Mouse (Mus musculus): ENCODE measurements around the gene Crb1.
"Not testable (repeated sequence)": the region's sequence is repeated elsewhere in the genome, so short reads cannot be mapped to it uniquely, and the experiment has no call there.

The Crb1 gene

DNA sequence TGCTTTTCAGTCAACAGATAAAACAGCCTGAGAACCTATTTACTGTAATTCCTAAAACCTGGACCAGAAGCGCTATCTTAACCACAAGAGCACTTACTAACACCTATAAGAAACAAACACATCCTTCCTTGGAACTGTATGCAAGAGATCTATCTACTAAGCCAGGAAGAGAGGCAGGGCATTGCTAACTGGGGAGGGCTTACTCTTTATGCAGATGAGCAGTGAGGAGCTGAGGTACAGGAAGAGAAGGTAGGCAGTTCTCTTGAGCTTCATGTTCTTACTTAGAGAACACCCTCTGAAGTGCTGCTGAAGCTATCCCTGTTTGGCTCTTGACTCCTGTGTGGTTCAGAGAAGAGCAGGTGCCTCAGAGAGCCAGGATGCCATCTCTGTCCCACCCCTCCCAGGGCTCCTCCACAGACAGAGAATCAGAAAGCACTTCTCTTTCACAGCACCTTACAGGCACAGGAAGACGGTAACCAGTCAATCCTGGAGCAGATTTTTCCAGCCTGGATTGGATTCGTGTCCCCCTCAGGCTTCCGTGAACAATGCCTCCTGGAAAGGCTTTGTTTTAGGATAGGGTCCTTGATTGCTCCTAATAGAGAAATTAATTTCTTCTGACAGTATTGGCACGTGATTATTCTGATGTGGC, at the start of gene Crb1:
TSS of gene Crb1 (minus strand) at position 463 of the 649 bp plus-strand sequence.
- DNase-seq (ENCODE audit: low spot score in 2 of 2), result no peak

DNA sequence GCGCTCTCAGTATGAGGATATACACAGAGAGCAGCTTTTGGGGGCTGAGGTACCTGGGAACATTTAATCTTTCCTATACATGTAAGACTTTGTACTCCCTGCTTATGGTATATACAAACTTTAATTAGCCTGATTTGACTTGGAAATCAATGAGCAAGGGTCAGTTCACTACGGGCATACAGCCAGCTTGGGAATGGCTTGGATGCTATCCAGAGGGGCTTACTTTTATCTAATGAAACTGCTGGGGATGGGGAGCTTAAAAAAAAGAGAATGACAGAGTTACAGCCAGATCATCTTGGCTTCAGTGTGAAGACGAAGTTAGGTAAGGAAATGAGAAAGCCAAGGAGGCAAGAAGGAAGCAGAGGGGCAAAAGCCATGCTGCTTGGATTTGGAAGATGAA, 48.1 kb upstream of the Crb1 start:
- no peak for DNase-seq (ENCODE audit: low spot score in 2 of 2)

DNA sequence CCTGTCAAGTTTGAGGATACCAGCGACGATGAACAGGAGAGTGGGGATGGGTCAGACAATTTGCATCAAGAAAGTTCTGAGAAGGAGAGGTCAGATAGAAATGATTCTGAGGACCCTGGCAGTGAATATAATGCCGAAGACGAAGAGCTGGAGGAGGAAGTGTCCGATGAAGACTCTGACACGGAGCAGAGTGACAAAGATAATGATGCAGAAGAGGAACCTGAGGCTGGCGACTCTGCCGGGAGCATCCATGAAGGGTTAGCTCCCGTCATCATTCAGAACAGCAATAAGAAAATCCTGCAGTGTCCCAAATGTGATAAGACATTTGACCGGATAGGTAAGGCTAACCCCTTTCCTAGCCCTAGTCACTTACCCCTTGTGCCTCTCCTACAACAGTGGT, 47.0 kb upstream of the Crb1 start:
- no peak for DNase-seq (ENCODE audit: low spot score in 2 of 2)

DNA sequence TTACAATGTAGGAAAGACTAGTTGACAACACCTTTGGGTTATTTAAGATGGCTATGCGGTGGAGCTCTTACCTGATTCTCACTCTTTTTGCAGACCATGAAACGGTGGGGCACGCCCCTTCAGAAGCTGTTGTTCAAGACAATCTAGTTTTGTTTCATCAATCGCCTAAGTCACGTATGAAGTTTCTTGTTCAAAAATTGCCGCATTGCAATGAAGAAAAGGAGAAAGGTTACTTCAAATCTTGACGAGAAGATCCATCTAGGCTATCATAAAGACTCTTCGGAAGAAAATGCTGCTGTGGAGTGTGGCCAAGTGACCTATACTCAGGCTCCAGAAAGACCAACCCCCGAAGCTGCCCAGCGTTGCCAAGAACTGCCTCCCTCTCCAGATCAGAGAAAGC, 46.0 kb upstream of the Crb1 start:
- DNase-seq (ENCODE audit: low spot score in 2 of 2), result peak in 1 of 2 experiments; percentile 37

DNA sequence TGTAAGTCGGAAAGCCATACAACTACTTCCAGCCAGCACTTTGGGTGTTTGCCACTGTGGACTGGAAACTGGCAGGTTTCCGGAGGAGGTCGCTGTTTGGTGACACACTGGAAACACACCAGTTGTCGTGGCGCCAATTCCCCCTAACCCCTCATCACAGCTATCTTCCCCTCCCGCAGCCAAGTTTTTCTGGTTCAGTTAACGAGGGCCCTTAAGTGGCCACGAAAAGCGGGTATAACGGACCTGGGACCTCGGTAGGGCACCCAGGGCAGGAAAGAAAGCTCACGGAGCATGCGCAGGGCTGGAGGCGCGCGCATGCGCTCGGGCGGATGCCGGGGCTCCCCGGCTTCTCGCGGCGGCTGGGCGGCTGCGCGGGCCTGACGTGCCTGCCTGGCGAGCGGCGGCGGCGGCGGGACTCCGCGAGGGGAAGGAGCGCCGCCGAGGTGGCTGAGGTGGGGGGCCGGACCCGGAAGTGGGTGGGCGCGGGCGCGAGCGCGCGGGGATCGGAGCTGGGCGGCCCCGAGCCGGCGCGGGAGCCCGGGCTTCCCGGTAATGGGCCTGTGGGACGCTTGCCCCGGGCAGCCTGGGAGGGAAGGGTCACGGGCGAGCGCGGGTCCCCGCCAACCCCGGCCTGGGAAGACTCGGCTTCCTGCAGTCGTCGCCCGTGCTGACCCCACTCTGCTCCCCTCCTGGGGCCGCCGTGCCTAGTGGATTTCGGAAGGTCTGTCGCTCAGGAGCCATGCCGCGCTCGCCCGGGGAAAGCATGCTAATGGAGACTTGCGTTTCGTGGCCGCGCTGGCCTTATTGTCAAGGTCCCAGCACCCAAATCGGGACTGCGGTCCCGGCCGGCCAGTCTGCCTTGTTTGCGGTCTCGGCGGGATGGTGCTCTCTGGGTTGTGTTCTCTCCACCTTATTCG, 45.2 kb upstream of the Crb1 start, which contains the start of gene Zbtb41:
TSS of gene Zbtb41 (plus strand) at position 414 of the 917 bp plus-strand sequence.
- DNase-seq (ENCODE audit: low spot score in 2 of 2), result peak; percentile 89

DNA sequence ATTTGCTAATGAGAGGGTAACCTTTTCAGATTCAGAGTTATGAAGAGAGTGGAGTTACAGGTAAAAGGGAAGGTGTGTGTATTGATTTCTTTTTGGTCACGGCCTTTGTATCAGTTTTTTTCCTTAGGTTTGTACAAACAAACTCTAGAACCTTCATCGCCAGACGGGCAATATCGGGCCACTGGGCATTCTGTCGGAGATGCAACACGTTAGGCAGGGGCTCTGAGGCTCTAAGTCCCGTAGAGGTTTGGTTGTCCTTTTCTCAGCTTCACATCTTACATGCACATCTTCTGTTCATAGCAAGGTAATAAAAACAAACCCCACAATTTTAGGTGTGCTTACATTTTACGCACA, 44.6 kb upstream of the Crb1 start:
- no peak for DNase-seq (ENCODE audit: low spot score in 2 of 2)

DNA sequence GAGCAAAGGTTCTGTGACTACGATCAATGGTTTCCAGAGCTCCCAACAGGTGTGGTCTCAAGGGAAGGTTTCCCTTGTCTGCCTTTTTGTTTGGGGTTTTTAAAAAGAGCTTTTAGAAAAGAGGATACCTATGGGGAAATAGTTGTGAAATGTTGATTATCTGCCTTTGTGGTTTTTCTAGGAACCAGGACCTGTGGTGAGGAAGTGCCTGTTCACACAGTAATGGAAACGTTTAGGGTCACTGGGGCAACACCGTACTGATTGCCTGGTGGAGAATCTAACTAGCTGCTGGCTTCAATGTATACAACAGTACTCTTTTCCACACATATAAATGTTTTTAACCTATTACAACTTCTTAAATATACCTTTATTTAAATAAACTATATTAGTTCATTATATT, 36.6 kb upstream of the Crb1 start:
- no peak for DNase-seq (ENCODE audit: low spot score in 2 of 2)

DNA sequence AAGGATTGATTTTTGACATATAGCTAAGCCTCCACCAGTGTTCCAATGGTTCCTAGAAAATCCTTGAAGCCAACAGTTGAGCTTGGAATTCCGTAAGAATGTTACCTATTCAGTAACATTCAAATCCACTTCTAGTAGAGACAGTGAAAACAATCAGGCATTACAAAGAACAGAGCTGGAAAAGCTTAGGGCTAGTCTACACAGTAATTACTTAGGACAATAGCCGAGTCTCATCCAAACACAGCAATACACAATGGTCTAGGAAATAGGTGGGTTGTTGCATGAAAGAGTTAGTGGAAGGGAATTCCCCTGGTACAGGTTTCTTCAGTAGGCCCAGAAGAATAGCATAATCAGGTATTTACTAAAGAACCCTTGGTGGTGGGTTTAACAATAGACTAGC, 35.5 kb upstream of the Crb1 start:
- not testable (repeated sequence) for DNase-seq (ENCODE audit: low spot score in 2 of 2)

DNA sequence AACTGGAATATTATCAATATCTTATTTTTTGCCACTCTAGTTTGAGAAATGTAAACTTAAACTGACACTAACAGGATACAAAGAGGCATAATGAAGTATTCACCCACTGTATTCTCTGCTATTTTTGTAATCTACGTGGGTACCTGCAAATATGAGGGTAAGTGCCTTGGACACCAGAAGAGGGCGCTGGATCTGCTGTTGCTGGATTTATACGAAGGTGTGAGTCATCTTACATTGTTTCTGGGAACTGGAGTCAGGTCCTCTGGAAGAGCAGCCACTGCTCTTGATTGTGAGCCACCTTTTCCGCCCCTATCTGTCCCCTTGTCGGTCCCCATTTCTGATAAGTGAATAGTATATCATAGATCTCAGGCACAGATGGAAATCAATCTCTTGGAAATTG, 30.8 kb upstream of the Crb1 start:
- DNase-seq (ENCODE audit: low spot score in 2 of 2), result no peak

DNA sequence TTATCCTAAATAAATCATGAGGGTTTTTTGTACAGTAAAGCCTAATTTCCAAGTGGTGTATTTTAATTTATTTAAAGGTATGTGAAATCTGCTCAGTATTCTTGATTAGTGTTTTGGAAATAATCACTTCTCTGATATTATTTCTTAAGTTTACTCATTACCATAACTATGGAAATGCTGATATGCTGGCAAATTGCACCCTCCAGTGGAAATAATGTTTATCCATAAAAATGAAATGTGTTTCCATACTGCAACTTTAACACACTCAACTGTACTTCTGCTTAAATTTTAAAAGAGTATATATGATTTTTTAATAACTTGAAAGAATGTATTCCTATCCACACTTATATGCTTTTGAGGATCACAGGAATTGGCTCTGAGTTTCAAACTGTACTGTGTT, 28.9 kb upstream of the Crb1 start:
- no peak for DNase-seq (ENCODE audit: low spot score in 2 of 2)

DNA sequence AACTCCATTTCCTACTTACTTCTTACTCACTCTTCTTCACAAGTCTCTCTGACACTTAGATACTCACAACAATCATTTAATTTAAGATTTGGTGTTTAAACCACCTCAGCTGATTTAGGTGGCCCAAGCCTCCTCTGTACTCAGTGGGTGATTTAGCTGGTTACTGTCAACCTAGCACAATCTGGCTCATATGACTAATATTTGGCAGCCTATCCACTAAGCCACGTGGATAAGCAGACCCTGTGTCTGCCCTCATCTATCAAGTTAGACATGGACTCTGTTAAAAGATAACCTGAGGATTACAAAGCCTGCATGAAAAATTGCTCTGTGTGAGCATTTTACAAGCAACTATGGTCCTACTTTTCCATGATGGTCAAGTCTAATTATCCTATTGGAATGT, 19.7 kb upstream of the Crb1 start:
- DNase-seq (ENCODE audit: low spot score in 2 of 2), result no peak

DNA sequence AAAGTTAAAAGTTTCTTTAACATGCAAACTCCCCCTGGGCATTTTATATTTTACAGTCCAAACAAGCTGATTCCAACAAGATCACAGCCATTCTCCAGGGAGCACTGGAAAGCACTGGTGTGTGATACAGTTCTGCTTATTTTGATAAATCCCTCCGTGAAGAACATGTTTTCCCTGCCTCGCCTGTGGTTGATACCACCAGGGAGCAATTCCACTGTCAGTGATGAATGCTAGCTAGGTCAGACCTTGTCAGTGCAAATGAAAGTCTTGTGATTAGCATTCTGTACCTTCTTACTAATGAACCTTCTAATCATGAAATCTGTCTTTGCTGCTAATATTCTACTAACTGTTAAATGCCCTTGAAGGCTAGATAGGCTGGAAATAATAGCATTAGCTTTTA, 14.8 kb upstream of the Crb1 start:
- DNase-seq (ENCODE audit: low spot score in 2 of 2), result no peak

DNA sequence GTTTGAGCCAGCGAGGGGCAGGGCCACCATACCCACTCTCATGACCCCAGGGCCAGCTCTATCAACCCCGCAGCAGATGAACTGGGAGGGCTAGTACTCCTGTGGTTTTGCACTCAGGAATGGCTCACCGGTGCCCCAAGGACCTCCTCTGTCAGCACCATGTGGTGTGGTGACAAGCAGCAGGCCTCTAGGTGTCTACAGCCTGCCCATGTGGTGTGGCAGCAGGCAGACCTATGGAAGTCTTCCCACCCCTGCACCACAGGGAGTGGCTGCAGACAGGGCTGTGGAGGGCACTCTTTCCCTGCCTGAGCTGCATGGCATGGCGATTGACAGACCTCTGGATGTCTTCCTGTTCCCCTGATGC, 2.7 kb upstream of the Crb1 start:
- no peak for DNase-seq (ENCODE audit: low spot score in 2 of 2)

DNA sequence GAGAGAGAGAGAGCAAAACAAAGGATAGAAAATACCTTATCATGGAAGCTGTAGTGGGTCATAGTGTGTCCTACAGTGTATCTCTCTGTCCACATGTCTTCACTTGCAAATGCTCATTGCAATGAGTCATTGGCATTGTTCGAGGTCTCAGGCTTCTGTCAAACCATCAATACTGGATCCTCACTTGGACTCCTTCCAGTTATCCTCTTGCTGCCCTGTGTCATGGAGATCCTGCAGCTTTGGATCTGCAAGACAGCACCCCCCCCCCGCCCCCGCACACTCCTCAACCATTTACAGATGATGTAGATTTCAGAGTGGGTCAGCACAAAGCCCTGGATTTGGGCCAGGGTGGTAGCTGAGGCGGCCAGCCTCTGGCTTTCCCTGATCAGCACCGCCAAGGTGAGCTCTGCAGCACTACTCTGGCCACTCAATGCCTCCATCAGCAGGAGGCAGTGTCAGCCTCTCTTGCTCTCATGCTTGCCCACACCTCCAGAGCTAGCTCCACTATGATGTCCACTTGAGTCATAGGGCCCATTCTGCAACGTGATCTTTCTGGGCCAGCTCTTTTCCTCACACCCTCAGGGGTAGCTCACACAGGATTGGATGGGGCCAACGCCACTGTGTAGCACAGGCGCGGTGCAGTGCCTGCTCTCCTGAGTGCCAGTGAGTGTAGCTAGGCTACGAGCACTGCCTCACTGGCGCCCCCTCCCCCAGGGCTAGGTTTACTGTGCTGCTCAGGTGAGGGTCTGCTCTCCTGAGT, 2.1 kb upstream of the Crb1 start:
- DNase-seq (ENCODE audit: low spot score in 2 of 2), result no peak

DNA sequence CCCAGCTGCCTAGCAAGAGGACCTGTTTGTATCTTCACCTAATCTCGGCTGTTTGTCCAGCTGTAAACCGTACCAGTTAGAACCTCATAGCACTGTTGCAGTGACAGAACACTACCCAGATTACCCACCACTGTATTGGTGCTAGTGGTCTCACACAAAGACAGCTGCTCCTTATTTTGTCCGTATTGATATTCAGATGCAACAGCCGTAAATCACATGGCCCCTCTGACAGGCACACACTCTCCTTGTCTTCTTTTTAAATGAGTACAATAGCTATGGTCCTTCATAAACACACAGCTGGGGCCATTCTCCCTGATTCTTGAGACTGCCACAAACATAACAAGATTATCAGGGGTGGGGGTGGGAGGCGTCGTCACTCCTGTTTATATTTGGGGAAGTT, 1.0 kb downstream of the Crb1 start:
- no peak for DNase-seq (ENCODE audit: low spot score in 2 of 2)

DNA sequence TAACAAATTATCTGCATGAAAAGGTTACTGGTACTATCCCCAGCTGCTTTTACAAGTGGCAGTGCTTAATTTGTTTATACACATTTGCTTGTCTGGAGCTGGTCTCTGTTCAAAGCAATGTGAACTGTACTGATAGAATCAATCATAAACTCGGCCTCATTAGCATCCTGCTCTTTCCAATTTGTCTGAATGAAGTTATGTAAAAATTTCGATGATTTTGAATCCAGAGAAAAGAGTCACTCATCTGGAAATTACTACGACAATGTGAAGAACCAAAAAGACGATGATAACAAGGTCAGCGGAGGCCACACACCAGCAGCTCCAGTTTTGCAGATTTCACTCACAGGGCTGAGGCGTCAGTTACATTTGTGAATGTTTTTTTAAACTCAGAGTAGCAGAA, 5.6 kb downstream of the Crb1 start:
- DNase-seq (ENCODE audit: low spot score in 2 of 2), result no peak

DNA sequence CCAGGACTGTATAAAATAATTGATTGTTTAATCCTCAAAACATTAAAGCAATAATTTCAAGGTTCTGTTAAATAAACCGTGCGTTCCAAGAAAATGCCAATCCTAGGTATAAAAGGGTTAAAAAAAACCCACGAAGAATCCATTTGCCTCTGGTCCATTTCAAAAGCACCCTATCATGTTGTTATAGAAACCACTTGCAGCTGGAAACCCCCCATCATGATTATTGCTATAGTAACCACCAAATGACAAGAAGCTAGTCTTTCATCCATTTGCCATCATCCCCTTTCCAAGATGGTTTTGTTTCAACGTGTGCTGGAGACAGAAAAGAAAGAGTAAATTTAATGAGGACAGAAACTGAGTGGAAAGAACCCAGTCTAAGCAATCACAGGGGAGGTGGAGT, 28.3 kb downstream of the Crb1 start:
- DNase-seq (ENCODE audit: low spot score in 2 of 2), result no peak

DNA sequence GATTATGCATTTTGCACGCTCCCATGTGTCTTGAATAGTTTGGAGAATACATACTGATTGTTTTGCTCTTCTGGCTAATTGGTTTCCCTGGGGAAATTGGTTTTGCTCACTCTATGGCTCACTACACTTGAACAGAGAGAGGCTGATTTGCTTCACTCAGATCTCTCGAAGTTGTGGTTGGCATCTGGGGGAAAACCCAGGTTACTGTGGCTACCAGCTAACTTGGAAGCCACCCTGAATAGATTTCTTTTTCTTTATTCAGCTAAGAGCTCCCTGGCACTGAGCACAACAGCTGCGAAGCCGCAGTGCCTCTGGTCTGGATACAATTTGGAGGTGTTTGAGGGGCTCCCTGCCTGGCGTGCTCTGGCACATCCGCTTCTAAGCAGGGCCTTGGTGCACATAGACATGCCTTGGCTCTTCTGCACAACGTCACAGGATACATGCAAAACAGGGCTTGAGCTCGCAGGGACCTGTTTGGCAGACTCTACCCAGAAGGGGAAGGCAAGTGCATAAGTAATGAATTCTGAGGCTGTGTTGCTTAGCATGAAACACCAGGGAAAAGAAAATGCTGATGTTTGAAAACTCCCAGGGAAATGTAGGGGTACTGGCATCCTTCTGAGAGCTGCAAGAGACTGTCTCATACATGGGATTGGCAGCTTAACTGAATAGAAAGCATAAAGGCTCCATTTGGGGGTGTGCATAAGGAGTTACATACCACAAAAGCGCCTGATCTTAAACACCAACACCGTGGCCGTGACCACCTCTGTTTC, 30.1 kb downstream of the Crb1 start:
- peak in 1 of 2 experiments; percentile 26 for DNase-seq (ENCODE audit: low spot score in 2 of 2)

DNA sequence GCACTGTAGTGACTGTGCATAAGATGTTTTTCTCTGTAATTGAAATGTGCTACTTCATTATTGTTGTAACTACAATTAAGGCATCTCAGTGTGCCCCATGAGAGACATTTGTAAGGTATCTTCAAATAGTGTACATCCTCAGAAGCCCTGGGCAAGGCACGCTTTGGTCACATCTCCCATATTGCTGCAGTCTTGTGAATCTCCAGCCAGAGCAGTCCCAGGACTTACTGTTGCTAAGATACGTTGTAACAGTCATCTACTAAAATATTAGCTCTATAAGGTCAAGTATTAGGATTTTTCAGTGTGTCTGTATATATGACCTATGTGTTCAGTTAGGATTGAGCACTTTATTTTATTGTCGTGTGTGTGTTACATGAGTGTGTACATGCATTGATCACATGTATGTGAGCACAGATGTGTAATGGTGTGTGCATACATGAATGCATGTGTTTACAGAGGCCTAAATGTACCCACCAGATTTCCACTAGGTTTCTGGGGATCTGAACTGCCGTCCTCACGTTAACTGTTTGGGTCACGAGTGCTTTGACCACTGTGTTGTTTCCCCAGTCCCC, 30.8 kb downstream of the Crb1 start:
- no peak for DNase-seq (ENCODE audit: low spot score in 2 of 2)

DNA sequence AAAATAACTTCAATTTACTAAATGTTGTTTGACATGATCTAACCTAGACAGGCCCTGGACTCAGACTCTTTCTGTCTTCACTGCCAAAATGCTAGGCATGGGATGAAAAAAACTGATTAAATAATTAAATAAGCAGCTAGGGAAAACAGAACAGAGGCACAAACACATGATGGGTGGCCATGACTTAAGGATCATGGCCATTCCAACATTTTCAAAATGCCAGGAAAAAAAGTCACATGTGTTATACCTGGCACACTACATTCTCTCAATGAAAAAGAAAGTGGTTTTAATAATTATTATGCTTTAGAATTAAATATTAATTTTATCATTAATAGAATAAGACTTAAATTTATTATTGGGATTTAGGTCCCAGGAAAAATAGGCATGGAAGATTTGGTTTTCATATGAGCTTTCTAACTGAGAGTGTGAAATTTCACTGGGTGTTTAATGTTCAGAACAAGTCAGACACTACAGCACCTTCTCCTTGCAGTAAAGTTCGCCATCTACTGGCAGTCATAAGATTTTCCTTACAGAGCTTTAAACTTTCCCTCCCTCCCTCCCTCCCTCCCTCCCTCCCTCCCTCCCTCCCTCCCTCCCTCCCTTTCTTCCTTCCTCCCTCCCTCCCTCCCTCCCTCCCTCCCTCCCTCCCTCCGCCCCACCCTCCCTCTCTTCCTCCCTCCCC, 36.6 kb downstream of the Crb1 start:
- DNase-seq (ENCODE audit: low spot score in 2 of 2), result no peak

DNA sequence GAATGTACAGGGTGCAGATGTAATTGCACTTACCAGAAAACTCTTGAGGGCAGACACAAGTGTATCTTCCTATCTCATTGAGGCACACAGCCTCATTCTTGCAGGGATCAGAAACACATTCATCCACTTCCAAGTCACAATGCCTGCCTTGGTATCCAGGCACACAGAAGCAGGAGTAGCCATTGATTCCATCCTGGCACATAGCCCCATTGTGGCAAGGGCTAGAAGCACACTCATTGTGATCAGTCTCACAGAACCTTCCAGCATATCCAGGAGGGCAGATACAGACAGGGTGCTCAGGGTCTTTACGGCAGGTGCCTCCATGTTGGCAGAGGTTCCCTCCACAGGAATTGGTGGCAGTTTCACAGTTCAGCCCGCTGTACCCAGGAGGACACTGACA, 39.9 kb downstream of the Crb1 start:
- no peak for DNase-seq (ENCODE audit: low spot score in 2 of 2)

Measured in spleen, postnatal 10 days (tissue).